Mouse (Mus musculus): ENCODE results near the gene Rgs6.

Gene Rgs6

GRCm38 (mm10) chr12:82649991-82650390 is 61.9 kb downstream of the Rgs6 start:
- no peak for DNase-seq (ENCODE audit: low spot score)

- DNase-seq (ENCODE audit: low spot score) = no peak
Observed at GRCm38 (mm10) chr12:82664598-82664997, 76.5 kb downstream of the Rgs6 start.

GRCm38 (mm10) chr12:82667441-82667840 is 79.3 kb downstream of the Rgs6 start:
- DNase-seq (ENCODE audit: low spot score) = no peak

GRCm38 (mm10) chr12:82670201-82670737 is 82.2 kb downstream of the Rgs6 start:
- no peak for DNase-seq (ENCODE audit: low spot score)

- no peak for DNase-seq (ENCODE audit: low spot score)
Observed at GRCm38 (mm10) chr12:82671591-82671990, 83.5 kb downstream of the Rgs6 start.

DNA sequence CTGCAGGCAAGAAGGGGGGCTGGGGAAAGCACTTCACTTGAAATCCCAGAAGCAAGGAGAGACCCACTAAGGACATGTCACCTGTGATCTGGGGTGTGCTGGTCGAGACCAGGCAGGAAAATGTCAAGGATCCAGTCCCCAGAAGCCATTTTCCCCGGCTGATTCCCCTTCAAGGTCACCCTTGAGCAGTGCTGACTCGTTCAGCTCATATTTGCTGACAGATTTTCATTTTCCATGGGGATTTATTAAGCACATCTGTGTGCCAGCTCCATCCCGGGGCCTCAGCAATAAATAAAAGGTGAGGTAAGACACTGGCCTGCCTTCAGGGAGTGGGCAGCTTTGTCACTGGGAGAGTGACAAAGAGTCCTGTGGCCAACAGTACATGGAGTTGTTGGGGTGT is 87.0 kb downstream of the Rgs6 start:
- DNase-seq (ENCODE audit: low spot score) = no peak

DNA sequence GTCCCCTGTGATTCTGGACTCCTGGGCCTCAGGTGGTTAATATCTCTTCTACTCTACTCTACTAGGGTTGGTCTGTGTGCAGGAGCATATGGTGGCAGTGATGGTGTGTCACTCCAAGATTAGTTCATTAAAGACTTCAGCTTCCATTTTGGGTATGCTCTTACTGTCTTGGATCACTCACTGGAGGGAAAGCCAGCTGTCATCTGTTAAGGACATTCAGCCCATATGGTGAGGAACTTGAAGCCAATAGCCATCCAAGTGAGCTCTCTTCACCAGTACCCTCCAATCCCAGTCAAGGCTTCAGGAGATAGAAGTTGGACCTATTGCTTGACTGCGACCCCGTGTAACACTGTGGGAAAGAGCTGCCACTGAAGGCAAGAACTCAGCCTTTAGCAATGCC is 98.9 kb downstream of the Rgs6 start:
- no peak for DNase-seq (ENCODE audit: low spot score)

- no peak for DNase-seq (ENCODE audit: low spot score)
Observed at GRCm38 (mm10) chr12:82698886-82699527, 110.9 kb downstream of the Rgs6 start.

DNA sequence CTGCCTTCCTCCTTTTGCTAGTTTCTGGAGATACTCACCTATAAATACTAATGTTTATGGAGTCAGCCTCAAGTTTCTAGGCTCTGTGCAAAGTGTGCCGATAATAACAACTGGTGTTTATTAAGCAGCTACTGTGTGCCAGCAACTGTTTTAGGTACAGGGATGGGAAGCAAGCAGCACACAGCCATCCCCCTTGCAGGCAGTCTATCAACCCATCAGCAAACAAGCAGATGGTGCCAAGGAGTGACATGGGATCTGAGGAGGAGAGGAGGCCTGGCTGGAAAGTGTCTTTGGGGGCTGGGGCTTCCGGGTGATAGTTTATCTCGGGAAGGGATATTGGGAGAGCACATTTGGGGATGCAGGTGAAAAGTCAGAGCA is 111.4 kb downstream of the Rgs6 start:
- DNase-seq (ENCODE audit: low spot score) = no peak

DNA sequence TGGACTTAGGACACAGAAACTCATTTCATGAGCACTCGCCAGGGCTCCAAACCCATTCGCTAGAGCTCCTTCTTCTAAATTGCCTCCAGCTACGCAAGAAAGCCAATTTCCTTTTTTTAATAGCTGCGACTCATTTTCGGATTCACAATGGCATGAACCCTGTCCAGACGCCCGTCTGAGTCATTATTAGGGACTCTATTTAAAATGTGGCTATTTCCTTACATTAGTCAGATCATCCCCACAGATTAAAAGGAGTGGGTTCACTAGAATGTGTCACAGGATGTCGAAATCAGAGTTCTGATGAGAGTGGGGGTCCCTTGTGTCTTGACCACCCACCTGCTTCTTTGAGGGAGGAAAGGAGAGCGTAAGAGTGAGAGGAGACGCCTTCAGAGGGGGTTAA is 112.1 kb downstream of the Rgs6 start:
- DNase-seq (ENCODE audit: low spot score) = no peak

GRCm38 (mm10) chr12:82700840-82701239 is 112.7 kb downstream of the Rgs6 start:
- DNase-seq (ENCODE audit: low spot score) = peak; percentile 10

- DNase-seq (ENCODE audit: low spot score) = no peak
Observed at GRCm38 (mm10) chr12:82701359-82701758, 113.3 kb downstream of the Rgs6 start.

DNA sequence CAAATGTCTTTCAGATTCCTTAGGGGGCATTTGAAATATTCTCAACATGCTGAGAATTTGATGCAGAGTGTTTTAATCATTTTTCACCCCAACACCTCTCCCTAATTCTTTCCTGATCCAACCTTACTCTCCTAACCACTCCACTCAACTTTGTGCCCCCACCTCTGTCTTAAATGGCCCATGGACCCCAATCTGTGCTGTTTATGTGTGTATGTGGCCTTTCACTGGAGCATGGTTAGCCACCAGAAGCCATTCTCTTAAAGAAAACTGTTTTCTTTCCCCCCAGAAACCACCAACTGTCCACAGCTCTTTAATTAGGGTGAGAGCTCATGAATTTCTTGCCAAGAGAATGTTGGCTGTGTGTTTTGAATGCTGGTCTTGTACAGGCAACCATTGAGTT is 122.3 kb downstream of the Rgs6 start:
- no peak for DNase-seq (ENCODE audit: low spot score)

- DNase-seq (ENCODE audit: low spot score) = no peak
Observed at GRCm38 (mm10) chr12:82714284-82714683, 126.2 kb downstream of the Rgs6 start.

GRCm38 (mm10) chr12:82723017-82723540 is 135.0 kb downstream of the Rgs6 start:
- no peak for DNase-seq (ENCODE audit: low spot score)

GRCm38 (mm10) chr12:82726255-82726654 is 138.2 kb downstream of the Rgs6 start:
- DNase-seq (ENCODE audit: low spot score) = no peak

DNA sequence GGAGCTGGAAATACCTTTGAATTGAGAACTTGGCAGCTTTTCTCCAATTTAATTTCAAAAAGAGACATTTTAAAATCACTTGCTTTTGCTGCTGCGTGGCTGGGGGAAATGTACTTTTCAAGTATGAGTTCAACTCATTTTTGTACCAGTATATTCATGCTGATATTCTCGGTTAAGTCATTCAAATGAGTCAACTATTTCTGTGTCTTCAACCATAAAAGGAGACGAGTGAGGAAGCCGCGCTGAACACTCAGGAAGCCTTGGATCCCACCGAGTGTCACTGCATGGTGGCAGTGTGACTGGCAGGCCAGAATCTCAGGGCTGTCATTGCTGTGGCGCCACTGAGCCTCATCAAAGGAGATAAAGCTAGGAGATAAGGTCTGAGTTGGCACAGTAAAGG is 143.5 kb downstream of the Rgs6 start:
- DNase-seq (ENCODE audit: low spot score) = no peak

GRCm38 (mm10) chr12:82742955-82743354 is 154.9 kb downstream of the Rgs6 start:
- peak; percentile 2 for DNase-seq (ENCODE audit: low spot score)

DNA sequence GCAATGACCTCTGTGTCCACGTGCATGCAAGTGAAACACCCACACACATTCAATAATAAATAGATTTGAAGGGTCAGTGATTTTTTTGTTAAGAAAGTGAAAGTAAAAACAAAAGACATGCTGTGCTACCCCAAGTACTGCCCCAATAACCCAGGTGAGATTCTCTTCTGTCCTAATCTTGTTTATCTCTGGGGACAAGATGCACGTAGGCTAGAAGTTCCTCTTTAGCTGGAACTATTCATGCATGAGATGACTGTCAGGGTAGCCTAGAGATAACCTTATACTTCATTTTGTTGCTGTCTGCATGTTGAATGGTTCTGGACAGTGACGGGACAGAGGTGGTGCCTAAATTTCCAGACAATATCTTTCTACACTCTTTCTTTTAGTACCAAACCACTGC is 155.9 kb downstream of the Rgs6 start:
- DNase-seq (ENCODE audit: low spot score) = no peak

GRCm38 (mm10) chr12:82744826-82745225 is 156.7 kb downstream of the Rgs6 start:
- no peak for DNase-seq (ENCODE audit: low spot score)

DNA sequence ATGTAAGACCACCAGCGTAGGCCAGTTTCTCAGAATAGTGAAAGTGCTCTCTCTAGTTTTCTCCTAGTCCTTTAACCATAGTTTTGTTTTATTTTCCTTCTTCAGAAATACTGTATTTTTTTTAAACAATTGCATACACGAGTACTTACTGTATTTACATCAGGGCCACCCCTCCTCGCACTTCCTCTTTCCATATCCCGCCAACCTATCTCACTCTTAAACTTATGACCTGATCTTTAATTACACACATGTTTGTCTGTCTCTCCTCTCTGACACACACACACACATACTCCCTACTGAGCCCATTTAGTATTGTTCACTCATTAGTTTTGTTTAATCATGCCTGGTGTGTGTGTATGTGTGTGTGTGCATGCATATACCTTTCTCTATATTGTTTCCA is 159.0 kb downstream of the Rgs6 start:
- no peak for DNase-seq (ENCODE audit: low spot score)

- no peak for DNase-seq (ENCODE audit: low spot score)
Observed at GRCm38 (mm10) chr12:82751846-82752245, 163.8 kb downstream of the Rgs6 start.

- no peak for DNase-seq (ENCODE audit: low spot score)
Observed at GRCm38 (mm10) chr12:82754501-82754900, 166.4 kb downstream of the Rgs6 start.

GRCm38 (mm10) chr12:82756756-82757155 is 168.7 kb downstream of the Rgs6 start:
- DNase-seq (ENCODE audit: low spot score) = no peak

All from adipocyte (in vitro differentiated cells).